Mouse (Mus musculus): ENCODE results near the gene Slc25a44. TPM values are rescaled to one million over a fixed set of nuclear protein-coding genes. Genes with fewer than 3 reads are reported as not detected.
A peak's percentile ranks its signal among the peaks of the same experiment; 100 is the strongest.

The Slc25a44 gene
- polyA plus RNA-seq, 1 experiment from 2014 or later: 9.7 TPM

DNA sequence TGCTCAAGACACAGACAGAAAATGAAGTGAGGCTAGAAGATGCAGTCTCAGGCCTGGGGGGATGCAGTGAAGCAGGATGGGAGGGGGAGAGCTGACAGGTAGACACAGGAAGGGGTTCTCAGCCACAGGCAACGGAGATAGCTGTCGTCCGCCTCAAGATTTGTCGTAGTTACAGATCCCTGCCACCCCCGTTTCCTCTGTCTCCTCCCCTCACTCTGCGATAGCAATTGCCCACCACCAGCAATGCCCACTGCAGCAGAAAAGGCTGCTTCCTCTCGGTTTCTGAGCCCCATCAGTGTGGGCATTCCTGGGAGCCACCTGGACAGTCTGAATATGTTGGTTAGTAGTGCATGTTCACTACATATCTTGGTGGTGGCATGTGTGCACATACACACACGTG is 28.4 kb upstream of the Slc25a44 start:
- Histone ChIP-seq H3K27ac (replicated peaks) (no peak overlapping the region), H3K4me2 (replicated peaks; ENCODE audit: low read depth) (no peak overlapping the region), H3K9ac (ENCODE audit: low read length) (0 out of 2 replicates have a peak overlapping the region, but pooled peaks have one; percentile 2), H3K4me3 (ENCODE audit: low read depth, low read length) (no peak overlapping the region), H3K27me3 (ENCODE audit: control insufficient read depth, insufficient read depth, low read length) (no peaks in the 10 kb centered on the region), H3K4me1 (replicated peaks; ENCODE audit: control insufficient read depth, insufficient read depth) (peaks cover 9% of the 10 kb centered on the region; the same call in 1 of the 2 replicates), H3K36me3 (ENCODE audit: control insufficient read depth, insufficient read depth, low read length) (no peaks in the 10 kb centered on the region), H3K9me3 (ENCODE audit: control insufficient read depth, low read length) (no peaks in the 10 kb centered on the region)
- 64% methylated on average over 8 of the region's 8 CpGs for WGBS
- DNase-seq (ENCODE audit: low spot score) (no peak), ATAC-seq (ENCODE audit: low FRiP score, low TSS enrichment) (no peak)
- TF ChIP-seq EP300 (optimal IDR thresholded peaks at IDR 0.05): no peak
- TF ChIP-seq CTCF (IDR thresholded peaks at IDR 0.05; ENCODE audit: low read depth): no peak

DNA sequence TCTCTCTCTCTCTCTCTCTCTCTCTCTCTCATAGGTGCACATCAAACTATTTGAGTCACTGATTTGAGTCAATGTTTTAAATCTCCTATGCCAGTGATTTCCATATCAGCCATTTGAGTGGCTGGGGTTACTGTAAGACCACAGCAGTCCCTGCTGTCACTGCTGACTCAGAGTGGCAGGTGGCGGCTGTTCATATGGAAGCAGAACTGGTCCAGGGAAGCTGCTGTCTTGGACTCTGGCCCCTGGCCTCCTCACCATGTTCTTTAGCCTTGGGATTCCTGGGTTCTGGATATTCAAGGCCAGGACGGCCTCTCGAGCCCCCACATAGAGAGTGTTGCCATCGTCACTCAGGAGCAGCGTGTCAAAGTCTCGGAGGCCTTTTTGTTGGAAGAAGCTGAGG is 27.8 kb upstream of the Slc25a44 start:
- ATAC-seq (ENCODE audit: low FRiP score, low TSS enrichment): no peak
- H3K9ac ChIP-seq (ENCODE audit: low read length): no peak overlapping the region
- no peak for TF ChIP-seq CTCF (IDR thresholded peaks at IDR 0.05; ENCODE audit: low read depth)
- no peak overlapping the region for H3K4me2 ChIP-seq (replicated peaks; ENCODE audit: low read depth)
- H3K27ac ChIP-seq (replicated peaks): no peak overlapping the region
- no peaks in the 10 kb centered on the region for H3K9me3 ChIP-seq (ENCODE audit: control insufficient read depth, low read length)
- WGBS: 84% methylated on average over 6 of the region's 6 CpGs
- no peaks in the 10 kb centered on the region for H3K36me3 ChIP-seq (ENCODE audit: control insufficient read depth, insufficient read depth, low read length)
- no peak overlapping the region for H3K4me3 ChIP-seq (ENCODE audit: low read depth, low read length)
- peak; percentile 12 for DNase-seq (ENCODE audit: low spot score)
- H3K27me3 ChIP-seq (ENCODE audit: control insufficient read depth, insufficient read depth, low read length): no peaks in the 10 kb centered on the region
- H3K4me1 ChIP-seq (replicated peaks; ENCODE audit: control insufficient read depth, insufficient read depth): peaks cover 9% of the 10 kb centered on the region; the same call in 1 of the 2 replicates

DNA sequence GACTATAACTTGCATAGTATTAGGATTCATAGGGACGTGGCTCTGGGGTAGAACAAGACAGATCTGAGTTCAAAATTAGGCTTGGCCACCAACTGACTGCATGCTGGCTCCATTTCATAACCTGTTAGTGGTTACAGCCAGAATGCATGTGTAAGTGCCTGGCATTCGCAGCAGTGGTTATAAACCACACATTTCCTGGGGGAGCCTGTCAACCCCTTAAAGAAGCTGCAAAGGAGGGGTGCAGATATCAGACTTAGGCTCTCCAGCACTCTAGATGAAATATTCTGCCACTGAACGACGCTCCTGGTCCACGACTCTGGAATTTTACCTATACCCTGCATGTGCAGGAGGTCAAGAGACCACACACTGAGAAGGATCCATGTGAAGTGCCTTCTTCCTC is 27.3 kb upstream of the Slc25a44 start:
- ATAC-seq (ENCODE audit: low FRiP score, low TSS enrichment) (no peak), DNase-seq (ENCODE audit: low spot score) (no peak)
- no peak for TF ChIP-seq EP300 (optimal IDR thresholded peaks at IDR 0.05)
- no peak for TF ChIP-seq CTCF (IDR thresholded peaks at IDR 0.05; ENCODE audit: low read depth)
- Histone ChIP-seq H3K9me3 (ENCODE audit: control insufficient read depth, low read length) (no peaks in the 10 kb centered on the region), H3K4me3 (ENCODE audit: low read depth, low read length) (no peak overlapping the region), H3K27ac (replicated peaks) (no peak overlapping the region), H3K27me3 (ENCODE audit: control insufficient read depth, insufficient read depth, low read length) (no peaks in the 10 kb centered on the region), H3K4me1 (replicated peaks; ENCODE audit: control insufficient read depth, insufficient read depth) (peaks cover 6% of the 10 kb centered on the region; the same call in 1 of the 2 replicates), H3K9ac (ENCODE audit: low read length) (no peak overlapping the region), H3K36me3 (ENCODE audit: control insufficient read depth, insufficient read depth, low read length) (no peaks in the 10 kb centered on the region), H3K4me2 (replicated peaks; ENCODE audit: low read depth) (no peak overlapping the region)
- WGBS: 63% methylated on average over 5 of the region's 5 CpGs

DNA sequence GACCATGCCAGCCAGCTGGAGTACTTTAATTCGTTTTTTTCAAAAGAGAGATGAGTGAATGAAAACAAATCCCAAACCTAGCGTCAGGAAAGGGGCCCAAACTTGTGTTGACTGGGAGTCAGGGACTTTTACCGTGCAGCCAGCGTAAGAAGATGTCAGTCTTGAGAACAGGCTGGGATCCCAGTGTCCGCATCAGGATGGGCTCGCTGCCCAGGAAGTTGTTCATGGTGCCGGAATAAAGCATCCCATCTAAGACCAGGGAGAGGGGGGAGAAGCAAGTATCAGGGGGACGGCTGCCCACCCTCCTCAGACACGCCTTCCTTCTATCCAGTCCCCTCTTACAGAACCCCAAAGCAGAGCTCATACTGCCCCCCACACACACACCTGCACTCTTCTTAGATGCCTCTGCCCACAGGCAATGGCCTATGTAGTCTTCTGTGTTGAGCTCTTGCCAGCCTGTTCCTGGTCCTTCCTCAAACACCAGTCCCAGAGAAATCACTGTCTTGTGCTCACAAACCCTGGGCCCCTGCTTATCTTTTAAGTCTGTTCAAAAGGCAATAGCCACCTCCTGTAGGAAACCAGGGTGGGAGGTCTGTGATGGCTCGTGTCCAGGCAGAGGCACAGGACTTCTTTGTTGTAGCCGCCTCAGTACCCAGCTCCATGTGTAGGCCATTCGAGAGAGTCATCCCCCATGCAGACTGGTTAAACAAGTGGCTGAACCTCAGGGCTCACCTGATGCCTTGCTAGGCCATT is 25.6 kb upstream of the Slc25a44 start:
- no peak overlapping the region for H3K4me2 ChIP-seq (replicated peaks; ENCODE audit: low read depth)
- H3K9me3 ChIP-seq (ENCODE audit: control insufficient read depth, low read length): no peaks in the 10 kb centered on the region
- TF ChIP-seq CTCF (IDR thresholded peaks at IDR 0.05; ENCODE audit: low read depth): no peak
- TF ChIP-seq EP300 (optimal IDR thresholded peaks at IDR 0.05): no peak
- H3K4me3 ChIP-seq (ENCODE audit: low read depth, low read length): no peak overlapping the region
- DNase-seq (ENCODE audit: low spot score) (peak; percentile 55), ATAC-seq (ENCODE audit: low FRiP score, low TSS enrichment) (no peak)
- 66% methylated on average over 12 of the region's 12 CpGs for WGBS
- no peaks in the 10 kb centered on the region for H3K36me3 ChIP-seq (ENCODE audit: control insufficient read depth, insufficient read depth, low read length)
- no peaks in the 10 kb centered on the region for H3K27me3 ChIP-seq (ENCODE audit: control insufficient read depth, insufficient read depth, low read length)
- no peak overlapping the region; the same call in 1 of the 2 replicates for H3K27ac ChIP-seq (replicated peaks)
- no peak overlapping the region for H3K9ac ChIP-seq (ENCODE audit: low read length)
- peaks cover 7% of the 10 kb centered on the region; the same call in 1 of the 2 replicates for H3K4me1 ChIP-seq (replicated peaks; ENCODE audit: control insufficient read depth, insufficient read depth)

DNA sequence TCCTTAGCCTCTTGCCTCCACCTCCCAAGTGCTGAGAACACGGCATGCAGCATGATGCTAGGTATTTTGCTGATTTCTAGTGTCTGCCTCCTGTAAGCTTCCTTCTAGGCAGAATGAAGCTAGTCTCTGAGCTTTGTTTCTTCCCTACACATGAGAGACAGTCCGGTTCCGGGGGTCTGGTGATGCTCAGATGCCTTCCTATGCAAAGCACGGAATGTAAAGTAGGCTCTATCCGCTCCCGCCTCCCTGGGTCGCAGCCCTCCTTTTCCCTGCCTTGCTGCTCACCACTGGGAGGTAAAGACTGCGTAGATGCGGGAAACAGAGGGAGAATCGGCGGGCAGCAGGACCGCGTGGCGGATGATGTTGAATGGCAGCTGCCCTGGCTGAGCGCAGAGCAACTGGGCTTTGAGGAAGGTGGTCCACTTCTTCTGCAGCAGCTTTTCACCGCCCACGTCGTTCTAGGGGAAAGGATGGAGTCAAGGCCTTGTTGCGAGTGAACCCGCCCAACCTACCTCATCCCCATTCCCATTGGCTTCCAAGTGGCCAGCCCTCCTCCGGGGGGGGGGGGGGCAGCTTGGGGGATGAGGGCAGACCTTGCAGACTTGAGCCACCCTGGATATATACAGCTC is 24.6 kb upstream of the Slc25a44 start:
- Histone ChIP-seq H3K9ac (ENCODE audit: low read length) (0 out of 2 replicates have a peak overlapping the region, but pooled peaks have one; percentile 41), H3K27ac (replicated peaks) (0 out of 2 replicates have a peak overlapping the region, but pooled peaks have one; percentile 25), H3K4me2 (replicated peaks; ENCODE audit: low read depth) (peak overlapping the region; percentile 36; the same call in 1 of the 2 replicates), H3K9me3 (ENCODE audit: control insufficient read depth, low read length) (no peaks in the 10 kb centered on the region), H3K4me3 (ENCODE audit: low read depth, low read length) (peak overlapping the region; percentile 19; the same call in 1 of the 2 replicates), H3K36me3 (ENCODE audit: control insufficient read depth, insufficient read depth, low read length) (no peaks in the 10 kb centered on the region), H3K4me1 (replicated peaks; ENCODE audit: control insufficient read depth, insufficient read depth) (peaks cover 7% of the 10 kb centered on the region; the same call in 1 of the 2 replicates), H3K27me3 (ENCODE audit: control insufficient read depth, insufficient read depth, low read length) (no peaks in the 10 kb centered on the region)
- no peak for TF ChIP-seq EP300 (optimal IDR thresholded peaks at IDR 0.05)
- TF ChIP-seq CTCF (IDR thresholded peaks at IDR 0.05; ENCODE audit: low read depth): no peak
- peak; percentile 19; the same call in 1 of the 2 replicates for ATAC-seq (ENCODE audit: low FRiP score, low TSS enrichment)
- WGBS: 26% methylated on average over 21 of the region's 21 CpGs
- peak; percentile 31 for DNase-seq (ENCODE audit: low spot score)

DNA sequence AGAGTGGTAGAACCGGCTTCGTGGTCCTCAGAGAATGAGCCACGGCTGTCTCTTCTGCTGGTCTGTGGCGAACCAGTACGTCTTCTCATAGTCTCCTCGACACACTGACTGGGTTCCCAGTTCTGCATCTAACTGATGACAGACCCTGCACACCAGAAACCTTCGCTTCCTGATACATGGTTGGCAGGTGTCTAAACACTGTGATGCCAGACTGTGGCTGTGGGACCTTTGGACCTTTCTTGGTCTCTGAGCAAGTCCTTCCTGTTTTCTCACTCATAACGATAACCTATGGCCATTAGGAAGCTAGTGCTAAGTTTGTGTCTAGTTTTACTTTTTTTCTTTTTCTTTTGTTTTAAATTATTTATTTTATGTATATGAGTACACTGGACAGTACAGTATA is 23.5 kb upstream of the Slc25a44 start:
- Histone ChIP-seq H3K36me3 (ENCODE audit: control insufficient read depth, insufficient read depth, low read length) (no peaks in the 10 kb centered on the region), H3K4me1 (replicated peaks; ENCODE audit: control insufficient read depth, insufficient read depth) (peaks cover 7% of the 10 kb centered on the region; the same call in 1 of the 2 replicates), H3K27me3 (ENCODE audit: control insufficient read depth, insufficient read depth, low read length) (no peaks in the 10 kb centered on the region), H3K27ac (replicated peaks) (peak overlapping the region; percentile 72), H3K9ac (ENCODE audit: low read length) (no peak overlapping the region), H3K4me2 (replicated peaks; ENCODE audit: low read depth) (no peak overlapping the region), H3K4me3 (ENCODE audit: low read depth, low read length) (no peak overlapping the region), H3K9me3 (ENCODE audit: control insufficient read depth, low read length) (no peaks in the 10 kb centered on the region)
- 49% methylated on average over 8 of the region's 8 CpGs for whole genome bisulfite sequencing
- no peak for TF ChIP-seq EP300 (optimal IDR thresholded peaks at IDR 0.05)
- no peak for TF ChIP-seq CTCF (IDR thresholded peaks at IDR 0.05; ENCODE audit: low read depth)
- ATAC-seq (ENCODE audit: low FRiP score, low TSS enrichment): peak; percentile 60
- peak; percentile 48 for DNase-seq (ENCODE audit: low spot score)

Data from stomach, postnatal 0 days (tissue).